Mouse (Mus musculus) spleen, postnatal 4 days (tissue): ENCODE results near the gene Gadd45g.

Experiments
- DNase-seq, 2 experiments: peaks; one replicate each; pipeline ENCODE4 v3.0.0; 2022; ENCODE audit warnings: low spot score in 2 of 2

The Gadd45g gene

DNA sequence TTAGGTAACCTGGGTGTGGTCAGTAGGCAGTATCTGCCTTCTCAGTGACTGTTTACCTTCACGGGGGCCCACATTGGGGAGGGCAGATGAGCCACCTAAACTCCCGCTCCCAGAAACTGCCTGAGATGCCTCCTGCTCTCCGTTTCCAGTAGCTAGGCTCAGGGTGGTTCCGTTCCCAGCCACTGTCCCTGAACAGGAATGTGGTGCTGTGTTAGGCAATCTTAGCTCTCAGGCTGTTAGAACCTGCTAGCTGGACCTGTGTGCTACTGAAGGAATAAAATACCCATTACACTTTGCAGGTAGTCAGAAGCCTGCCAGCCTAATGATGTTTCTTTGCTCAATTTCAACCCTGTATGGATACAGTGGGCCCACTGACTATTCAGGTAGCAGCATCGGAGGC is 37.8 kb downstream of the Gadd45g start:
- no peak for DNase-seq

- no peak for DNase-seq
These were observed 39.1 kb downstream of the Gadd45g start for GRCm38 (mm10) chr13:51885594-51885993.

DNA sequence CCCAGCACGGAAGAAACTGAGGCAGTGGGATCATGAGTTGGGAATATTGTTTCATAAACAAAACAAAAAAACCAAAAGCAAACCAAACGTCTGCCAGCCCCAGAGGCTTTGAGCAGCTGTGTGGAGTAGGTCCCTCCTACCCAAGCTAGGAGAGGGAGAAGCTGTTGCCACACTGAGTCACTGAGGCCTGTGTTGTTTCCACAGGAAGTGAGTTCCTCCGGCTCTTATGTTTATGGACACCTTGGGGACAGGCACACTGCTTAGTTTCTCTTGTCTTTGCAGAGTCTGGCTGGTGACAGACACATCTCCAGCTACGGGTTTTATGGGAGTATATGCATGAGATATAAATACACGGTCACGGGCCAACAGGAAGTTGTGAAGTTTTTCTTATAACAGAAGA is 39.6 kb downstream of the Gadd45g start:
- DNase-seq, result no peak

DNA sequence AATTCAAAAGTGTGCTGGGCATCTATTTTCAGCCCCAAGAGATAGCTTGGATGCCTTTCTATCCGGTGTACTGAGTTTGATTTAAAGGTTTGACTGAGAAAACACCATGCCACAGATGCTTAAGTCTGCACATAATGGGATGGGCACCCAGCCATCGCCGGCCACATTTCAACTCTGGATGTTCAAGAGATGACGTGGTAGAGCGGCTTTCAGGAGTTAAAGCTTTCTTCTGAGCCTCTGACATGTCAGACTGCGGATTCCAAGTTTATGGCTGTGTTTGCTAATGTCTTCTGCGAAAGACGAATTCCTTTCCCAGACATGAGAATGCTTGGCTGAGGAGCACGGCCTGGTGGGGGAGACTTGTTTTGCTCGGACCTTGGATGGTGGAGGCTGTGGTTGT is 40.2 kb downstream of the Gadd45g start:
- DNase-seq, result no peak

DNA sequence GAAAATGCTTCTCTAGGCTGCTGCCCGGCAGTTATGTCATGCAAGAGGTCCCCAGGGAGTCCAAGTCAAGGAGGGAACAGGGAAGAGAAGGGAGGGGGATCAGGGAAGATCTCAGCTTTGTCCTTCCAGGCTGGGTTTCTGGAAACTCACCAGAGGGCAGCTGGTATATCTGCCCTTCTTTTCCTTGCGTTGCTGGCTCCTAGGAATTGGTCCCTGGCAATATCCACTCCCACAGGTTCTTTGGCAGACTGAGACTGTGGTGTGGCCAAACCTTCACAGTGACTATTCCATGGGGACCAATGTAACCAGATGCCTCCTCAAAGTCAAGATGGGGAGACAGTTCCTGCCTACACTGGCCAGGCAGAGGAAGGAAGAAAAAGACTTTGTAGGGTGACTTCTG is 41.9 kb downstream of the Gadd45g start:
- DNase-seq, result no peak

- DNase-seq, result no peak
These were observed 45.5 kb downstream of the Gadd45g start for GRCm38 (mm10) chr13:51891825-51892532.

GRCm38 (mm10) chr13:51897579-51897978 is 51.1 kb downstream of the Gadd45g start:
- DNase-seq, result no peak
